Mouse (Mus musculus): ENCODE data around the gene Agap2. TPM values are rescaled to one million over a fixed set of nuclear protein-coding genes. Genes with fewer than 3 reads are reported as not detected.

Agap2 gene
- polyA plus RNA-seq, 1 experiment from 2014 or later, result 0.73 TPM

GRCm38 (mm10) chr10:127081996-127082620 is 7.0 kb downstream of the Agap2 start:
- H3K27me3 ChIP-seq, result peaks cover 79% of the 10 kb centered on the region
- peak overlapping the region; percentile 100 for H3K4me2 ChIP-seq
- H3K4me3 ChIP-seq (replicated peaks), result peak overlapping the region; percentile 75
- no peaks in the 10 kb centered on the region; the same call in 1 of the 2 replicates for H3K36me3 ChIP-seq (replicated peaks)
- no peaks in the 10 kb centered on the region for H3K9me3 ChIP-seq
- peaks cover 48% of the 10 kb centered on the region for H3K4me1 ChIP-seq
- peak overlapping the region; percentile 48; the same call in 1 of the 2 replicates for H3K9ac ChIP-seq
- WGBS, result 29% methylated on average over 8 of the region's 8 CpGs
- H3K27ac ChIP-seq, result no peak overlapping the region
- ATAC-seq (ENCODE audit: low FRiP score), result peak; percentile 30; the same call in 1 of the 2 replicates

GRCm38 (mm10) chr10:127083292-127083914 is 8.3 kb downstream of the Agap2 start:
- Histone ChIP-seq H3K4me3 (replicated peaks) (no peak overlapping the region), H3K36me3 (replicated peaks) (peaks cover 4% of the 10 kb centered on the region), H3K9me3 (no peaks in the 10 kb centered on the region), H3K27me3 (peaks cover 80% of the 10 kb centered on the region), H3K4me2 (no peak overlapping the region), H3K9ac (no peak overlapping the region), H3K4me1 (peaks cover 37% of the 10 kb centered on the region), H3K27ac (no peak overlapping the region)
- no peak for ATAC-seq (ENCODE audit: low FRiP score)
- 37% methylated on average over 8 of the region's 8 CpGs for WGBS

GRCm38 (mm10) chr10:127083915-127084306 is 8.8 kb downstream of the Agap2 start:
- no peak for ATAC-seq (ENCODE audit: low FRiP score)

GRCm38 (mm10) chr10:127085052-127085451 is 10.0 kb downstream of the Agap2 start:
- 86% methylated on average over 9 of the region's 9 CpGs for WGBS
- Histone ChIP-seq H3K4me2 (no peak overlapping the region), H3K9me3 (no peaks in the 10 kb centered on the region), H3K27me3 (peaks cover 83% of the 10 kb centered on the region), H3K27ac (no peak overlapping the region), H3K4me3 (replicated peaks) (no peak overlapping the region), H3K9ac (no peak overlapping the region), H3K36me3 (replicated peaks) (peaks cover 4% of the 10 kb centered on the region), H3K4me1 (peaks cover 27% of the 10 kb centered on the region)
- no peak for ATAC-seq (ENCODE audit: low FRiP score)

More at GRCm38 (mm10) chr10:127083915-127084306, 8.8 kb downstream of the Agap2 start:
- Histone ChIP-seq H3K27ac (no peak overlapping the region), H3K9me3 (no peaks in the 10 kb centered on the region), H3K4me1 (peaks cover 36% of the 10 kb centered on the region), H3K27me3 (peaks cover 83% of the 10 kb centered on the region), H3K36me3 (replicated peaks) (peaks cover 4% of the 10 kb centered on the region), H3K4me2 (no peak overlapping the region), H3K4me3 (replicated peaks) (no peak overlapping the region), H3K9ac (no peak overlapping the region)
- WGBS, result 65% methylated on average over 5 of the region's 5 CpGs

- H3K27me3 ChIP-seq, result peaks cover 83% of the 10 kb centered on the region
- H3K9ac ChIP-seq, result no peak overlapping the region
- H3K27ac ChIP-seq, result no peak overlapping the region
- H3K4me2 ChIP-seq, result no peak overlapping the region
- WGBS, result 81% methylated on average over 6 of the region's 6 CpGs
- no peak for ATAC-seq (ENCODE audit: low FRiP score)
- H3K9me3 ChIP-seq, result no peaks in the 10 kb centered on the region
- peaks cover 22% of the 10 kb centered on the region for H3K4me1 ChIP-seq
- peaks cover 4% of the 10 kb centered on the region for H3K36me3 ChIP-seq (replicated peaks)
- H3K4me3 ChIP-seq (replicated peaks), result no peak overlapping the region
Observed at GRCm38 (mm10) chr10:127085633-127086032, 10.5 kb downstream of the Agap2 start.

GRCm38 (mm10) chr10:127090560-127091411 is 15.7 kb downstream of the Agap2 start:
- Histone ChIP-seq H3K27me3 (peaks cover 69% of the 10 kb centered on the region), H3K36me3 (replicated peaks) (peaks cover 14% of the 10 kb centered on the region), H3K4me2 (peak overlapping the region; percentile 52), H3K9ac (0 out of 2 replicates have a peak overlapping the region, but pooled peaks have one; percentile 25), H3K9me3 (no peaks in the 10 kb centered on the region), H3K27ac (no peak overlapping the region), H3K4me3 (replicated peaks) (peak overlapping the region; percentile 33), H3K4me1 (peaks cover 19% of the 10 kb centered on the region)
- WGBS, result 7% methylated on average over 57 of the region's 57 CpGs
- peak; percentile 9; the same call in 1 of the 2 replicates for ATAC-seq (ENCODE audit: low FRiP score)

- WGBS, result 7% methylated on average over 48 of the region's 51 CpGs
- no peak overlapping the region; the same call in 1 of the 2 replicates for H3K27ac ChIP-seq
- H3K4me1 ChIP-seq, result peaks cover 19% of the 10 kb centered on the region
- H3K4me3 ChIP-seq (replicated peaks), result peak overlapping the region; percentile 33
- peak; percentile 40; the same call in 1 of the 2 replicates for ATAC-seq (ENCODE audit: low FRiP score)
- H3K9me3 ChIP-seq, result no peaks in the 10 kb centered on the region
- H3K4me2 ChIP-seq, result peak overlapping the region; percentile 52
- H3K9ac ChIP-seq, result peak overlapping the region; percentile 25; the same call in 1 of the 2 replicates
- peaks cover 24% of the 10 kb centered on the region for H3K36me3 ChIP-seq (replicated peaks)
- peaks cover 69% of the 10 kb centered on the region for H3K27me3 ChIP-seq
Observed at GRCm38 (mm10) chr10:127091507-127092396, 16.7 kb downstream of the Agap2 start.

- Histone ChIP-seq H3K27me3 (peaks cover 60% of the 10 kb centered on the region), H3K4me2 (no peak overlapping the region), H3K9me3 (no peaks in the 10 kb centered on the region), H3K36me3 (replicated peaks) (peaks cover 31% of the 10 kb centered on the region), H3K27ac (no peak overlapping the region), H3K4me3 (replicated peaks) (no peak overlapping the region), H3K9ac (no peak overlapping the region), H3K4me1 (peaks cover 19% of the 10 kb centered on the region)
- WGBS, result 57% methylated on average over 4 of the region's 4 CpGs
- ATAC-seq (ENCODE audit: low FRiP score), result no peak
Observed at GRCm38 (mm10) chr10:127092742-127093141, 17.7 kb downstream of the Agap2 start.

GRCm38 (mm10) chr10:127094382-127094802 is 19.3 kb downstream of the Agap2 start:
- Histone ChIP-seq H3K9me3 (no peaks in the 10 kb centered on the region), H3K36me3 (replicated peaks) (peaks cover 46% of the 10 kb centered on the region), H3K27ac (no peak overlapping the region), H3K4me1 (peaks cover 19% of the 10 kb centered on the region), H3K4me3 (replicated peaks) (no peak overlapping the region), H3K4me2 (no peak overlapping the region), H3K9ac (no peak overlapping the region), H3K27me3 (peaks cover 45% of the 10 kb centered on the region)
- ATAC-seq (ENCODE audit: low FRiP score), result no peak
- WGBS, result 51% methylated on average over 7 of the region's 7 CpGs

GRCm38 (mm10) chr10:127098514-127098913 is 23.4 kb downstream of the Agap2 start:
- Histone ChIP-seq H3K36me3 (replicated peaks) (peaks cover 57% of the 10 kb centered on the region), H3K4me1 (peaks cover 4% of the 10 kb centered on the region; the same call in 1 of the 2 replicates)

GRCm38 (mm10) chr10:127099191-127099590 is 24.1 kb downstream of the Agap2 start:
- Histone ChIP-seq H3K9me3 (no peaks in the 10 kb centered on the region), H3K27me3 (no peaks in the 10 kb centered on the region), H3K4me3 (replicated peaks) (no peak overlapping the region), H3K36me3 (replicated peaks) (peaks cover 57% of the 10 kb centered on the region), H3K9ac (no peak overlapping the region), H3K27ac (no peak overlapping the region), H3K4me1 (peaks cover 4% of the 10 kb centered on the region; the same call in 1 of the 2 replicates), H3K4me2 (no peak overlapping the region)
- WGBS, result 90% methylated on average over 10 of the region's 10 CpGs
- ATAC-seq (ENCODE audit: low FRiP score), result no peak

More at GRCm38 (mm10) chr10:127098514-127098913, 23.4 kb downstream of the Agap2 start:
- Histone ChIP-seq H3K4me3 (replicated peaks) (no peak overlapping the region), H3K9ac (no peak overlapping the region), H3K9me3 (no peaks in the 10 kb centered on the region), H3K27me3 (peaks cover 4% of the 10 kb centered on the region; the same call in 1 of the 2 replicates), H3K27ac (no peak overlapping the region), H3K4me2 (no peak overlapping the region)
- 82% methylated on average over 20 of the region's 20 CpGs for WGBS
- no peak for ATAC-seq (ENCODE audit: low FRiP score)

Measured in forebrain, embryonic 12.5 days (tissue).